Mouse (Mus musculus) intestine, embryonic 16.5 days (tissue): ENCODE results near the gene Zar1l. TPM values are rescaled to one million over a fixed set of nuclear protein-coding genes. Genes with fewer than 3 reads are reported as not detected.

Experiments used
- ATAC-seq: fragments of 200-750 bp; cut with Nextera tagmentation; 2 replicates; pipeline ENCODE4 v1.8.0; 2017; ENCODE audit warnings: moderate TSS enrichment, moderate library complexity
- H3K27ac ChIP-seq: fragments of 300-500 bp; sonication (generic); 2 replicates; pipeline ENCODE4 v1.5.1; 2014; ENCODE audit warnings: mild to moderate bottlenecking, low read length
- H3K27me3 ChIP-seq: fragments of 300-500 bp; sonication (generic); replicated peaks from 2 replicates; pipeline ENCODE4 v1.6.1; 2014; ENCODE audit warnings: low read length, control low read depth, mixed read lengths; ENCODE audit not compliant: control insufficient read depth, insufficient read depth
- H3K36me3 ChIP-seq: fragments of 300-500 bp; sonication (generic); 2 replicates; pipeline ENCODE4 v1.6.1; 2014; ENCODE audit warnings: low read length, control low read depth; ENCODE audit not compliant: control insufficient read depth, insufficient read depth
- H3K4me1 ChIP-seq: fragments of 300-500 bp; sonication (generic); 2 replicates; pipeline ENCODE4 v1.6.1; 2014; ENCODE audit warnings: low read length, control low read depth, mixed read lengths; ENCODE audit not compliant: control insufficient read depth, insufficient read depth
- H3K4me2 ChIP-seq: fragments of 300-500 bp; sonication (generic); 2 replicates; pipeline ENCODE4 v1.6.1; 2014; ENCODE audit warnings: low read depth, low read length, control low read depth
- H3K4me3 ChIP-seq: fragments of 300-500 bp; sonication (generic); 2 replicates; pipeline ENCODE4 v1.5.1; 2014; ENCODE audit warnings: mild to moderate bottlenecking, low read length
- H3K9ac ChIP-seq: fragments of 300-500 bp; sonication (generic); 2 replicates; pipeline ENCODE4 v1.6.1; 2014; ENCODE audit warnings: low read depth, low read length
- H3K9me3 ChIP-seq: fragments of 300-500 bp; sonication (generic); 2 replicates; pipeline ENCODE4 v1.6.1; 2016; ENCODE audit warnings: low read length, control low read depth; ENCODE audit not compliant: control insufficient read depth
- WGBS: fragments of 180-500 bp; shearing (Covaris S2); extraction: QIAGEN DNeasy Blood & Tissue Kit; methylation state at CpG from one replicate; pipeline ENCODE4 v1.1.7; 2014; 5-methylcytosine and 5-hydroxymethylcytosine counted together
- polyA plus RNA-seq: library from polyadenylated mRNA; unstranded; fragments of >200 nt; fragmentation: Nextera tagmentation; extraction: Ambion mirVana; gene quantifications from 2 replicates; pipeline ENCODE4 v1.2.1, GENCODE M21; 2015

The Zar1l gene
- polyA plus RNA-seq: not detected in 2 replicates

DNA sequence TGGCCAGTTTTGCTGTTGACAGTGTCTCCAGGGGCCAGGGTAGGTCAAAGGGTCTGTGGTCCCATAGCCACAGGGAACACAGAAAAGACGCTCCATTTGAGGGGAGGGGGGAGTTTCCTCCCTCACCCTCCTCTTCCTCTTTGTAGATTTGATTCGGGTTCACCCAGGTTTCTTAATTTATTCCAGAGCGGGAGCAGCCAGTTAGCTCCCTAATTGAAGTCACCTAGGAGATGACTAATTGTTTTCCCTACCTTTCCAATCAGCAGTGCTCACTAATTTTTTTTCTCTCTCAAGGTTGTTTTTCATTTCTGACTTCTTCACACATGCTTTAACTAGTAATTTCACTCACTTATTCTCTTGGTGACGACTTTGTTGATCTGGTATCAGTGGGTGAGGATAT, at the start of gene Zar1l:
TSS of gene Zar1l (minus strand) at position 101 of the 400 bp plus-strand sequence.
- H3K9me3 ChIP-seq: no peaks in the 10 kb centered on the region
- peaks cover 3% of the 10 kb centered on the region; the same call in 1 of the 2 replicates for H3K4me1 ChIP-seq
- H3K4me3 ChIP-seq: no peak within 1 kb of the TSS
- WGBS: 61% methylated on average over 4 of the region's 4 CpGs
- H3K9ac ChIP-seq: no peak within 1 kb of the TSS
- no peak for ATAC-seq
- H3K4me2 ChIP-seq: no peak within 1 kb of the TSS
- no peaks in the 10 kb centered on the region for H3K36me3 ChIP-seq
- no peaks in the 10 kb centered on the region for H3K27me3 ChIP-seq
- H3K27ac ChIP-seq: no peak within 1 kb of the TSS

DNA sequence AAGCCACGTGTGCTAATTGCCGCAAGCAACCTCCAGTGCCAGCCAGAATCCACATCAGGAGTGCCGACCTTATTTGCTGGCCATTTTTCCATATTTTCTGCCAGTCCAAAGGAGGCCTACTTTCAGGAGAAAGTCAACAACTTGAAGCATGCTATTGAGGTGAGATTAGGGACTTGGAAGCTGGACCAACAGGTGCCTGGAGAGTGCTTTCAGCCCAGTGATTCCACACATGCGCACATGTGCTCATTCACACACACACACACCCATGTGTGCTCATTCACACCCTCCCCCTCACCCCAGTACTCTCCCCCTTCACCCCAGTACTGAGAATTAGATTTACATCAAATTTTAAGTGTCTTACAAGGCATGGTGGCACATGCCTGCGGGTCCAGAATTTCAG, 49.0 kb upstream of the Zar1l start:
- 90% methylated on average over 5 of the region's 5 CpGs for WGBS
- H3K4me2 ChIP-seq: no peak overlapping the region
- ATAC-seq: no peak
- peaks cover 6% of the 10 kb centered on the region; the same call in 1 of the 2 replicates for H3K36me3 ChIP-seq
- no peaks in the 10 kb centered on the region for H3K27me3 ChIP-seq
- H3K9ac ChIP-seq: no peak overlapping the region
- H3K4me1 ChIP-seq: no peaks in the 10 kb centered on the region
- H3K4me3 ChIP-seq: no peak overlapping the region
- no peak overlapping the region for H3K27ac ChIP-seq
- H3K9me3 ChIP-seq: no peaks in the 10 kb centered on the region

DNA sequence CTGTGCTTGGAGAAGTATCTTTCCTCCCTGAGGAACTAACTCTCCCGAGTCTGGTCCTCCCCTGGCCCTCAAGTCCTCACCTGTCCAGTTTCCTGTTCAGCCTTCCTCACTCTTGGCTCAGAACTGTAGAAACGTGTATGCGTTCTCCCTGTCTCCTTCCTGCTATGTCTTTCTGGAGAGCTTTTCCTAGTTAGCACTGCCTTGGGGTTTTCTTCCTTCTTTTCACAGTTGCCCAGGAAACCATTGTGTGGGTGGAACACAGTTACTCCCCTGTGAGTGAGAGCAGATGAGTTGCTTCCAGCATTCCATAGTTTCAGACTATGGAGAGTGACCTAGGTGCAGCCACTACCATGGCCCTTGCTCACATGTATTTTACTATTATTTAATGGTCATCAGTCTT, 48.3 kb upstream of the Zar1l start:
- no peak overlapping the region for H3K4me3 ChIP-seq
- H3K36me3 ChIP-seq: peaks cover 6% of the 10 kb centered on the region; the same call in 1 of the 2 replicates
- no peaks in the 10 kb centered on the region for H3K9me3 ChIP-seq
- H3K27me3 ChIP-seq: no peaks in the 10 kb centered on the region
- H3K4me2 ChIP-seq: no peak overlapping the region
- no peak overlapping the region for H3K9ac ChIP-seq
- no peaks in the 10 kb centered on the region for H3K4me1 ChIP-seq
- WGBS: 53% methylated on average over 3 of the region's 3 CpGs
- H3K27ac ChIP-seq: no peak overlapping the region
- no peak for ATAC-seq

DNA sequence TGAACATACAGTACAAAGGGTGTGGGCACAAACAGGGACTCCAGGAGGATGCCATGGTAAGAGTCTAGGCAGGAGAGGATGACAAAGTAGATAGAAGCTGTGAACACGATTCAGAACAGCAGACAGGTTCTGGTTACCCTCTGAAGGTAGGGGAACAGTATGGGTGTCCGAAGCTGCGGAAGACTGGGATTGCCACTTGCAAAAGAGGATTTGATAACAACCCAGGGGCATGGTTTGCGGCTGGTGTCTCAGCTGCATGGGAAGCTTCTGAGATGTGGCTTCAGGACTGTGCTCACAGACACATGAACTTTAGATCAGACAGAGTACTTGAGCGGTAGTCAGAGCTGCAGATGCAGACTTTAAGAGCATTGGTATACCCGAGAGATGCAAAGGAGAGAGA, 46.5 kb upstream of the Zar1l start:
- Histone ChIP-seq H3K27ac (no peak overlapping the region), H3K36me3 (peaks cover 6% of the 10 kb centered on the region; the same call in 1 of the 2 replicates), H3K4me2 (no peak overlapping the region), H3K4me1 (no peaks in the 10 kb centered on the region), H3K9ac (no peak overlapping the region), H3K4me3 (no peak overlapping the region), H3K27me3 (no peaks in the 10 kb centered on the region), H3K9me3 (no peaks in the 10 kb centered on the region)
- no peak for ATAC-seq
- 95% methylated on average over 6 of the region's 6 CpGs for WGBS

DNA sequence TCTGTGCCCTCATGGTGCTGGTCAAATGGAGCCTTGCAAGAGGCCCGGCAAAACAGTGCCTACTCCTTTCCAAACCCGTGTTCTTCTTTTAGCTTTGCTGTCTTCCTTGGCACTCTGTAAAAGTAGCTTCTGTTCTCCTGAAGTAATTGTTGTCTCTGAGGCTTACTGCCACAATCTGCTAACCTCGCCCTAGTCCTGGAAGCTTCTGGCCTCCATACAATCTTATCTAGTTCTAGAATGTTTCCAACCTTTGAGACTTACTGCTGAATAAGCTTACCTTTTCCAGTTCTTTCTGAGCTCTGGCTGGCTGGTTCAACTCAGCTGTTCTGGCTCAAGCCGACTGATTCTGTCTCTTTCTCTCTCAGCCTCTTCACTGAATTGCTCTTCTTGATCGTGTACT, 43.8 kb upstream of the Zar1l start:
- WGBS: 77% methylated on average over 5 of the region's 5 CpGs
- Histone ChIP-seq H3K27me3 (no peaks in the 10 kb centered on the region), H3K4me2 (no peak overlapping the region), H3K36me3 (0 out of 2 replicates have a peak, but pooled peaks cover 3% of the 10 kb centered on the region), H3K4me3 (no peak overlapping the region), H3K4me1 (no peaks in the 10 kb centered on the region), H3K27ac (peak overlapping the region; percentile 75), H3K9ac (no peak overlapping the region), H3K9me3 (no peaks in the 10 kb centered on the region)
- peak; percentile 93 for ATAC-seq

DNA sequence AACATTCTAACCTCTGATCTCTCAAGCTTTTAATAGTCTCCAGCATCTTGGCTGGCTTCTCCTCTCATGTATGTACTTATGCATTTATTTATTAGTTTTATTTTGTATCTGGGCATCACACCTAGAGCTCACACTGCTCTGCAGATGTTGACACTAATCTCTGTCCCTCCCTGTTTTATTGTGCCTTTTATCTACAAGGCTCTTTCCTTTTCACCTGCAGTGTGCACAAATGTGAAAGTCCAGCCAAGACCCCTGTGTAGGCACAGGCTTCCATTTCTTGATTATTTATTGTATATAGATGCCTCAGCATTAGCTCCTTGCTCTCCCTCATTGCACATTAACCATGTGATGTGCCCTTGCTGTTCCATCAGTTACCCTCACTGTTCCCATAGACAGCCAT, 43.4 kb upstream of the Zar1l start:
- Histone ChIP-seq H3K4me2 (no peak overlapping the region), H3K27me3 (no peaks in the 10 kb centered on the region), H3K9me3 (no peaks in the 10 kb centered on the region), H3K9ac (no peak overlapping the region), H3K4me3 (no peak overlapping the region), H3K27ac (peak overlapping the region; percentile 75), H3K4me1 (no peaks in the 10 kb centered on the region), H3K36me3 (0 out of 2 replicates have a peak, but pooled peaks cover 3% of the 10 kb centered on the region)
- peak; percentile 93 for ATAC-seq

DNA sequence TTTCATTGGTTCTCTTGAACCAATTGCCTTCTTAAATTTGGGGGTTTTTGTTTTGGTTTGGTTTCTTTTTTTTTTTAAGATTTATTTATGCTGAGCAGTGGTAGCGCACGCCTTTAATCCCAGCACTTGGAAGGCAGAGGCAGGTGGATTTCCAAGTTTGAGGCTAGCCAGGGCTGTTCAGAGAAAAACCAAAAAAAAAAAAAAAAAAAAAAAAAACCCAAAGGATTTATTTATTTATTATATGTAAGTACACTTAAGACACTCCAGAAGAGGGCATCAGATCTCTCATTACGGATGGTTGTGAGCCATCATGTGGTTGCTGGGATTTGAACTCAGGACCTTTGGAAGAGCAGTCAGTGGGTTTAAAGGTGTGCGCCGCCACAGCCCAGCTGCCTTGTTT, 42.9 kb upstream of the Zar1l start:
- Histone ChIP-seq H3K9me3 (no peaks in the 10 kb centered on the region), H3K4me1 (no peaks in the 10 kb centered on the region), H3K36me3 (0 out of 2 replicates have a peak, but pooled peaks cover 3% of the 10 kb centered on the region), H3K27ac (no peak overlapping the region), H3K4me3 (no peak overlapping the region), H3K27me3 (no peaks in the 10 kb centered on the region), H3K9ac (no peak overlapping the region), H3K4me2 (no peak overlapping the region)
- ATAC-seq: no peak
- WGBS: 93% methylated on average over 5 of the region's 5 CpGs

DNA sequence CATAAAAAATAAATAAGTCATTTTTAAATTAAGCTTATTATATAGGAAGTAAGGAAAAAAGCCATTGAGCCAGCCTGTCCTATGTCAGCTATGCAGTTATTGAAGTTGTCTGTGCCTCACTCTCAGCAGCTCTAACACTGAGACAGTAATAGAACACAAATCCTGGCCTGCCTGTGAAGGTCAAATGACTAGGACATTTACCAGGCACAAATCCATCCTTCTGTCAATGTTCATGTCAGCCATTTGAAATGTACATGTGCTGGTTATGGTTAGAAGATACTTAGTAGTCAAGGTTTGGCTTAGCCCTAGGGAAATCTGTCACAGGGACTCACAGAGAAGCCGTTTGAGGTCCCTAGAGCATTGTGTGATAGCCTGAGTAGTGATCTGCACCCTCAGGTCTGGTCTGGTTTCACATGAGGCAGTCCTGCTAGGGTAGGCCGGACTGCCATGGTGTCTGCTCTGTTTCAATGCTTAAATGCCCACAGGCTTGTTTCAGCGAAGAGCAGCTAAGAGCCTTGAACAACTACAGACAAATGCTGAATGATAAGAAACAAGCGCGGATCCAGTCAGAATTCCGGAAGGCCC, 41.6 kb upstream of the Zar1l start:
- 90% methylated on average over 6 of the region's 6 CpGs for WGBS
- H3K36me3 ChIP-seq: 0 out of 2 replicates have a peak, but pooled peaks cover 3% of the 10 kb centered on the region
- no peaks in the 10 kb centered on the region for H3K4me1 ChIP-seq
- no peak overlapping the region for H3K9ac ChIP-seq
- no peak for ATAC-seq
- no peak overlapping the region for H3K4me3 ChIP-seq
- no peak overlapping the region for H3K4me2 ChIP-seq
- H3K27ac ChIP-seq: no peak overlapping the region
- H3K9me3 ChIP-seq: no peaks in the 10 kb centered on the region
- no peaks in the 10 kb centered on the region for H3K27me3 ChIP-seq

DNA sequence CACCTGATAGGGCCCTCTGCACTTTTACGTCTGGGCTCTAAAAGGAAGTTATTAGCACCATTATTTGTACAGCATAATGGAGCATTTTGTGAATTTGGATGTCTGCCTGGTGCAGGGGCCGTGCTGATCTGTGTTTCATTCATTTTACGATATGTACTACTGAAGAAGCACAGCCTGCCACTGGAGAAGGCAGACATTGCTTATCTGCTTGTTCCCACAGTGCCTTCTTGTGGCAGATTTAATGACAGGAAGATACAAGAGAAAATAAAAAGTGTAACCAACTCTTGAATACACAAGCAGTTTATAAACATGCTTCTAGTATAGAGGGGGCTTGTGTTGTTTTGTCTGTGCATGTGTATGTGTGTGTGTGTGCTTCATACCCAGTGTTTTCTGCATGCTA, 33.7 kb upstream of the Zar1l start:
- Histone ChIP-seq H3K9ac (no peak overlapping the region), H3K9me3 (no peaks in the 10 kb centered on the region), H3K4me2 (no peak overlapping the region), H3K27me3 (no peaks in the 10 kb centered on the region), H3K27ac (no peak overlapping the region), H3K36me3 (peaks cover 4% of the 10 kb centered on the region; the same call in 1 of the 2 replicates), H3K4me3 (no peak overlapping the region), H3K4me1 (no peaks in the 10 kb centered on the region)
- 51% methylated on average over 3 of the region's 3 CpGs for WGBS
- ATAC-seq: no peak

DNA sequence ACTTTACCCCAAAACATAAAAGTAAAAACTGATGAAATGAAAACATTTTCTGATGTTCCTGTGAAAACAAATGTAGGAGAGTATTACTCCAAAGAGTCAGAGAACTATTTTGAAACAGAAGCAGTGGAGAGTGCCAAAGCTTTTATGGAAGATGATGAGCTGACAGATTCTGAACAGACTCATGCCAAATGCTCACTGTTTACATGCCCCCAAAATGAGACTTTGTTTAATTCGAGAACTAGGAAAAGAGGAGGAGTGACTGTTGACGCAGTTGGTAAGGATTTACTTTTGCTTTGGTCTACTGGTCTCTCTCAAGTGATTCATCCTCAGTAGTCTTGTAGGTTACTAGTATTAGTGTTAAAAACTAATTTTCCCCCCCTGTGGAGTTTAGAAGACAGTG, 25.2 kb upstream of the Zar1l start:
- no peak overlapping the region for H3K27ac ChIP-seq
- ATAC-seq: no peak
- H3K36me3 ChIP-seq: peaks cover 6% of the 10 kb centered on the region

More for the DNA sequence above, 25.2 kb upstream of the Zar1l start:
- Histone ChIP-seq H3K4me2 (no peak overlapping the region), H3K9me3 (no peaks in the 10 kb centered on the region), H3K9ac (no peak overlapping the region), H3K4me3 (no peak overlapping the region), H3K27me3 (no peaks in the 10 kb centered on the region), H3K4me1 (no peaks in the 10 kb centered on the region)
- WGBS: 84% methylated on average over 2 of the region's 2 CpGs
